Mouse (Mus musculus): ENCODE data around the gene Rnf43. TPM values are rescaled to one million over a fixed set of nuclear protein-coding genes. Genes with fewer than 3 reads are reported as not detected.

The Rnf43 gene
- total RNA-seq, 2 experiments from 2014 or later, result 2.4 to 2.5 TPM

- DNase-seq, result no peak
- intact Hi-C loops (cut with DNase I), result no loop called here
These were observed 117.6 kb downstream of the Rnf43 start for GRCm38 (mm10) chr11:87780130-87780529.

Small RNAs within 50 kb of the gene (microRNA-seq; reads per million reads assigned to microRNA genes)
- gene Mir142 (not detected), gene Mir142b (not detected)

Other genes with a start within 250 kb of the Rnf43 start
- gene Gm11492, start 96.1 kb upstream of the Rnf43 start, total RNA-seq (2021), result not detected
- gene Sept4, start 93.8 kb upstream of the Rnf43 start, total RNA-seq (2021), result 10 to 100 TPM; 26.2 to 32.6 TPM
- gene Mtmr4, start 70.6 kb upstream of the Rnf43 start, total RNA-seq (2021), result 100 to 1,000 TPM in 1 of 2 experiments, 10 to 100 TPM in 1; 95.6 to 101 TPM
- gene Hsf5, start 45.6 kb upstream of the Rnf43 start, total RNA-seq (2021), result under 1 TPM; 0.54 to 0.82 TPM
- 10 to 100 TPM; 53.8 to 54.4 TPM for gene Supt4a, start 74.8 kb downstream of the Rnf43 start, total RNA-seq (2021)
- gene Tspoap1, start 97.8 kb downstream of the Rnf43 start, total RNA-seq (2021), result 100 to 1,000 TPM; 180 to 186 TPM
- gene Mpo, start 130.9 kb downstream of the Rnf43 start, total RNA-seq (2021), result under 1 TPM in 1 of 2 experiments, not detected in 1; 0.32 TPM
- 1 to 10 TPM in 1 of 2 experiments, under 1 TPM in 1; 0.30 to 1.0 TPM for gene Lpo, start 165.6 kb downstream of the Rnf43 start, total RNA-seq (2021)
- 1 to 10 TPM; 7.4 to 7.6 TPM for gene Mks1, start 190.5 kb downstream of the Rnf43 start, total RNA-seq (2021)
- under 1 TPM; 0.22 to 0.40 TPM for gene Epx, start 212.8 kb downstream of the Rnf43 start, total RNA-seq (2021)
- gene Olfr462, start 229.5 kb downstream of the Rnf43 start, total RNA-seq (2021), result not detected
- not detected for gene Olfr463, start 234.7 kb downstream of the Rnf43 start, total RNA-seq (2021)